Mouse (Mus musculus): ENCODE measurements around the gene Cacna1c. TPM values are rescaled to one million over a fixed set of nuclear protein-coding genes. Genes with fewer than 3 reads are reported as not detected.
A peak's percentile ranks its signal among the peaks of the same experiment; 100 is the strongest.

Cacna1c gene
- polyA plus RNA-seq, 1 experiment from 2014 or later, result 8.7 TPM

DNA sequence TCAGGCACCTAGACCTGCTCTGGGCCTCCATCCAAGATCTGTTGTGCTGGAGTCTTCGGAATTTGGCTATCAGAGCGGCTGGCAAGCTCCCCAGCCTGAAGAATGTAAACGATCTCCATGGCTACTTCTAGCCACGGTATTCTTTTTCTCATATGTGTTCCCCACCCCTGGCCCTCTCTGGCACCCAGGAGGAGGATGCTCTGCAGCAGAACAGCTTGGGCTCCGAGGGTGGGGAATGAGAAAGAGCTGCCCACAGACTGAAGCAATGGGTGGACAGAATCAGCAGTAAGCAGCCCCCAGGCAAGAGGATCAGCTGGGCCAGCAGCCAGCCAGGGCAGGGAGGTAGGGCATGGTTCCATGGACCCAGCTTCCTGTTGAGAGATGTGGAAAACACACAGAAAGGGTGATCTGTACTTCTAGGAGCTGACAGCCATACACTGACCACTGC is 404.3 kb downstream of the Cacna1c start:
- H3K27ac ChIP-seq (replicated peaks; ENCODE audit: low read depth, low read length), result no peak overlapping the region
- no peak overlapping the region for H3K4me3 ChIP-seq (ENCODE audit: low read depth, low read length)
- H3K9ac ChIP-seq (ENCODE audit: low read length), result 0 out of 2 replicates have a peak overlapping the region, but pooled peaks have one; percentile 5
- H3K9me3 ChIP-seq (ENCODE audit: control insufficient read depth, low read length), result no peaks in the 10 kb centered on the region
- DNase-seq (ENCODE audit: low spot score), result no peak
- no peak for ATAC-seq (ENCODE audit: insufficient number of reproducible peaks, low FRiP score, low TSS enrichment, low read depth)
- H3K36me3 ChIP-seq (ENCODE audit: control insufficient read depth, insufficient read depth, low read length), result no peaks in the 10 kb centered on the region
- no peaks in the 10 kb centered on the region for H3K4me1 ChIP-seq (ENCODE audit: control insufficient read depth, insufficient read depth, low read length)
- H3K4me2 ChIP-seq (ENCODE audit: low read depth, severe bottlenecking), result no peak overlapping the region
- WGBS, result 51% methylated on average over 5 of the region's 5 CpGs
- H3K27me3 ChIP-seq (ENCODE audit: control insufficient read depth, insufficient read depth, low read length), result no peaks in the 10 kb centered on the region

DNA sequence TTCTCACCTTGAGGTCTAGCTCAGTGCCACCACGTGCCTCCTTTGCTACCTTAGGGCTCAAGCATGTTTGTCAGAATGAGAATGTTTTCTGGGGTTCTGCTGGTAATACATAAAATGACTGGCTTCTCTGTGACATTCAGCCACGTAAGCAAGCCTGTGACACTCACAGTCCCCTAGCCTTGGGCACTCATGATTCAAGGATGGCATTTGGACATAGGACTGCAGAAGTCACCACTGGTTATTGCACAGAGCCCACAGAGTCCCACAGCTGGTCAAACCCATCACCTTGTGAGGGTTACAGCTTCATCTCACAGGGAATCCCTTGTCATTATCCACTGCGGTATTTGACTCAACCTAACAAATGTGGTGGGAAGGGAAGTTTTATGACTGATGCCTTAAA is 408.3 kb downstream of the Cacna1c start:
- Histone ChIP-seq H3K4me1 (ENCODE audit: control insufficient read depth, insufficient read depth, low read length) (no peaks in the 10 kb centered on the region), H3K36me3 (ENCODE audit: control insufficient read depth, insufficient read depth, low read length) (no peaks in the 10 kb centered on the region), H3K27me3 (ENCODE audit: control insufficient read depth, insufficient read depth, low read length) (no peaks in the 10 kb centered on the region), H3K9ac (ENCODE audit: low read length) (no peak overlapping the region), H3K4me2 (ENCODE audit: low read depth, severe bottlenecking) (no peak overlapping the region), H3K9me3 (ENCODE audit: control insufficient read depth, low read length) (no peaks in the 10 kb centered on the region), H3K4me3 (ENCODE audit: low read depth, low read length) (no peak overlapping the region), H3K27ac (replicated peaks; ENCODE audit: low read depth, low read length) (no peak overlapping the region)
- no peak for ATAC-seq (ENCODE audit: insufficient number of reproducible peaks, low FRiP score, low TSS enrichment, low read depth)
- WGBS, result 89% methylated on average over 3 of the region's 3 CpGs
- no peak for DNase-seq (ENCODE audit: low spot score)

DNA sequence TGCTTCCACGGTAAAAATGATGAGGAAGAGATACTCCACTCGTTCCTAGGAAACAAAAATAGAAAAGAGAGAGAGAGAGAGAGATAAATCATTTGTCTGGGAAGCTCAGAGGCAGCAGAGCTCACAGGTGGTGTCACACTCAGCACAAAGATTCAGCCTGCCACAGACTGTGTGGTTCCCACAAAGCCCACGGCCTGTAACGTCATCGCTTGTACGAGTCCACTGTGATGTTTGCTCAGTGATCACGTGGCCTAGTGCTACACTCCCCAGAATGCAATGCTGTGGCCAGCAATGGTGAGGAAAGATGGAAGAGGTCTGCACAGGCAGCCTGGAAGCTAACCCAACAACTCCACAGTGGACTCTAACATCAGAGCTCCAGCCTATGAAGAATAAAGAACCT is 415.9 kb downstream of the Cacna1c start:
- ATAC-seq (ENCODE audit: insufficient number of reproducible peaks, low FRiP score, low TSS enrichment, low read depth), result no peak
- H3K36me3 ChIP-seq (ENCODE audit: control insufficient read depth, insufficient read depth, low read length), result no peaks in the 10 kb centered on the region
- H3K4me2 ChIP-seq (ENCODE audit: low read depth, severe bottlenecking), result no peak overlapping the region
- H3K27me3 ChIP-seq (ENCODE audit: control insufficient read depth, insufficient read depth, low read length), result no peaks in the 10 kb centered on the region
- DNase-seq (ENCODE audit: low spot score), result no peak
- no peak overlapping the region for H3K4me3 ChIP-seq (ENCODE audit: low read depth, low read length)
- no peak overlapping the region for H3K9ac ChIP-seq (ENCODE audit: low read length)
- no peaks in the 10 kb centered on the region for H3K9me3 ChIP-seq (ENCODE audit: control insufficient read depth, low read length)
- no peak overlapping the region for H3K27ac ChIP-seq (replicated peaks; ENCODE audit: low read depth, low read length)
- H3K4me1 ChIP-seq (ENCODE audit: control insufficient read depth, insufficient read depth, low read length), result peaks cover 5% of the 10 kb centered on the region; the same call in 1 of the 2 replicates
- 88% methylated on average over 7 of the region's 7 CpGs for WGBS

DNA sequence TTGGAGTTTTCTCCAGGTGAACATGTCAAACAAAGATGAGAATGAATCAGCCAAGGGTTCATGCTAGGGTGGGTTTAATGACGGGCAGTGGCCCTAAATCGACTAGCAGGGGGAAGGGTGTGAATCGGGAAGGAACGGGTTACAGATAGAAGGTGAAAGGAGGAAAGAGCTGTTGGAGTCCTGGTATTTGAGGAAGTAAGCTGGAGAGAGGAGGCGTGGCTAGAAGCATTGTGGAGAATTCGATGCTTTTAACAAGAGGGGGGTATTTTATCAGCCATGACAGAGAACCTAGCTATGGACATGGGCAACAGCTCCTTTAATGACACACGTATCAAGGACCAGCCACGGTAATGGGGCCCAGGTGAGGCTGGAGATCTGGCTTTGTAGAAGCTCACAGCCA is 417.0 kb downstream of the Cacna1c start:
- Histone ChIP-seq H3K9ac (ENCODE audit: low read length) (no peak overlapping the region), H3K27ac (replicated peaks; ENCODE audit: low read depth, low read length) (no peak overlapping the region), H3K9me3 (ENCODE audit: control insufficient read depth, low read length) (no peaks in the 10 kb centered on the region), H3K36me3 (ENCODE audit: control insufficient read depth, insufficient read depth, low read length) (no peaks in the 10 kb centered on the region; the same call in 1 of the 2 replicates), H3K4me1 (ENCODE audit: control insufficient read depth, insufficient read depth, low read length) (peaks cover 5% of the 10 kb centered on the region; the same call in 1 of the 2 replicates), H3K27me3 (ENCODE audit: control insufficient read depth, insufficient read depth, low read length) (no peaks in the 10 kb centered on the region), H3K4me3 (ENCODE audit: low read depth, low read length) (no peak overlapping the region), H3K4me2 (ENCODE audit: low read depth, severe bottlenecking) (no peak overlapping the region)
- ATAC-seq (ENCODE audit: insufficient number of reproducible peaks, low FRiP score, low TSS enrichment, low read depth), result no peak
- WGBS, result 81% methylated on average over 8 of the region's 8 CpGs
- DNase-seq (ENCODE audit: low spot score), result no peak

DNA sequence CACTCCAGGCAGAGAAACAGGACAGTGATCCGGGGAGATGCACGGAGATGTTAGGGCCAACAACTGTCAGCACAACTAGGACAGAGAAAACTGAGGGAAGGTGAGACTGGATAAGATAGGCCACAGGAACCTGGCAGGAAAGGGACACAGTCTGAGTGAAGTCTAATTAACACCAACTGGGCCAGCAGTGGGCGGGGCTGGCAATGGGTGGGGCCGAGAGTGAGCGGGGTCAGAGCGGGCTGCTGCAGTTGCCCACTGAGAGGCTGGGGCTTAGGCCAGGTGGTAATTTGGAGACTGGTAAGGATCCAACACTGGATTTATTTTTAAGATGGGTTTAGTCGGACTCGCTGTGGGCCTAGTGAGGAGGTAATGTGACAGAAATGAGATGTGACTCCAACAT is 418.8 kb downstream of the Cacna1c start:
- Histone ChIP-seq H3K4me1 (ENCODE audit: control insufficient read depth, insufficient read depth, low read length) (peaks cover 5% of the 10 kb centered on the region; the same call in 1 of the 2 replicates), H3K4me3 (ENCODE audit: low read depth, low read length) (no peak overlapping the region), H3K9ac (ENCODE audit: low read length) (no peak overlapping the region), H3K27ac (replicated peaks; ENCODE audit: low read depth, low read length) (no peak overlapping the region), H3K27me3 (ENCODE audit: control insufficient read depth, insufficient read depth, low read length) (no peaks in the 10 kb centered on the region), H3K36me3 (ENCODE audit: control insufficient read depth, insufficient read depth, low read length) (no peaks in the 10 kb centered on the region; the same call in 1 of the 2 replicates), H3K9me3 (ENCODE audit: control insufficient read depth, low read length) (no peaks in the 10 kb centered on the region), H3K4me2 (ENCODE audit: low read depth, severe bottlenecking) (no peak overlapping the region)
- WGBS, result 43% methylated on average over 8 of the region's 8 CpGs
- ATAC-seq (ENCODE audit: insufficient number of reproducible peaks, low FRiP score, low TSS enrichment, low read depth), result no peak
- DNase-seq (ENCODE audit: low spot score), result peak; percentile 33

DNA sequence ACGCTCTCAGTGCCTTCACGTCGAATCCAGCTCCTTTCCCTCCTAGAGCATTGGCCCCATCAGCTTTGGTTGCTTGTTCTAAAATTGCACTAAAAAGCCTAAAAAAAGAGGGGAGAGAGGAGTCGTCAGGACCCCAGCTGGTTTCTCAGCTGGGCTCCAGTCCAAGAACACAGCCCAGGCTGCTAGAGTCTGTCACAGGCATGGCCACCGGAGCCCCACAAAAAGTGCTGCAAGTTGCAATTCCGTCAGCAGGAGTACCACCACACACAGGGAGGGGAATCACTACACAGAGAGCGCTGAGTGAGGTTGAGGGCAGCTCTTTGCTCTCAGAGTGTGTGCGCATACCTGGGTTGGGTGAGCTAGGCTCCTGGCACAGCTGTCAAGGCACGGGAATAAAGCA is 419.8 kb downstream of the Cacna1c start:
- Histone ChIP-seq H3K9me3 (ENCODE audit: control insufficient read depth, low read length) (no peaks in the 10 kb centered on the region), H3K4me1 (ENCODE audit: control insufficient read depth, insufficient read depth, low read length) (peaks cover 5% of the 10 kb centered on the region; the same call in 1 of the 2 replicates), H3K36me3 (ENCODE audit: control insufficient read depth, insufficient read depth, low read length) (no peaks in the 10 kb centered on the region; the same call in 1 of the 2 replicates), H3K9ac (ENCODE audit: low read length) (no peak overlapping the region), H3K27me3 (ENCODE audit: control insufficient read depth, insufficient read depth, low read length) (no peaks in the 10 kb centered on the region), H3K27ac (replicated peaks; ENCODE audit: low read depth, low read length) (no peak overlapping the region), H3K4me3 (ENCODE audit: low read depth, low read length) (no peak overlapping the region), H3K4me2 (ENCODE audit: low read depth, severe bottlenecking) (no peak overlapping the region)
- 86% methylated on average over 9 of the region's 9 CpGs for WGBS
- DNase-seq (ENCODE audit: low spot score) (no peak), ATAC-seq (ENCODE audit: insufficient number of reproducible peaks, low FRiP score, low TSS enrichment, low read depth) (no peak)

DNA sequence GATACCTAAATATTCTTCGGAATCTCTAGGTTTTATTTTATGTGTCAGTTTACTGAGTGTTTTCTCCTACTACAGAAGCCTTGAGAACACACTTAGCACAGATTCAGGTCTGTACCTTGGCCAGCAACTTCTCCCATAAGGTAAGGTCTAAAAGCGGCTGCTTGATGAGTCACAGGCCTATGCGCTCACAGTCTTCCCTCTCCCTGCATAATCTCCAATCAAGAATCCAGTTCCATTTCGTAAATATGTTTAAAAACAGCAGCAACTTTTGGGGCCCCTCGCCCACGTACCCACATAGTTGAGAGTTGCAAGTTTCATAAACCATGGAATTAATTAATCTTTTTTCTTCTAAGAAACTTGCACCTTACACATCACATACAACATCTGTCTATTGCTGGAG is 423.6 kb downstream of the Cacna1c start:
- ATAC-seq (ENCODE audit: insufficient number of reproducible peaks, low FRiP score, low TSS enrichment, low read depth) (no peak), DNase-seq (ENCODE audit: low spot score) (no peak)
- Histone ChIP-seq H3K27ac (replicated peaks; ENCODE audit: low read depth, low read length) (no peak overlapping the region), H3K36me3 (ENCODE audit: control insufficient read depth, insufficient read depth, low read length) (no peaks in the 10 kb centered on the region; the same call in 1 of the 2 replicates), H3K4me1 (ENCODE audit: control insufficient read depth, insufficient read depth, low read length) (no peaks in the 10 kb centered on the region), H3K27me3 (ENCODE audit: control insufficient read depth, insufficient read depth, low read length) (no peaks in the 10 kb centered on the region), H3K9me3 (ENCODE audit: control insufficient read depth, low read length) (no peaks in the 10 kb centered on the region), H3K9ac (ENCODE audit: low read length) (no peak overlapping the region), H3K4me2 (ENCODE audit: low read depth, severe bottlenecking) (no peak overlapping the region), H3K4me3 (ENCODE audit: low read depth, low read length) (no peak overlapping the region)
- 93% methylated on average over 6 of the region's 6 CpGs for WGBS

DNA sequence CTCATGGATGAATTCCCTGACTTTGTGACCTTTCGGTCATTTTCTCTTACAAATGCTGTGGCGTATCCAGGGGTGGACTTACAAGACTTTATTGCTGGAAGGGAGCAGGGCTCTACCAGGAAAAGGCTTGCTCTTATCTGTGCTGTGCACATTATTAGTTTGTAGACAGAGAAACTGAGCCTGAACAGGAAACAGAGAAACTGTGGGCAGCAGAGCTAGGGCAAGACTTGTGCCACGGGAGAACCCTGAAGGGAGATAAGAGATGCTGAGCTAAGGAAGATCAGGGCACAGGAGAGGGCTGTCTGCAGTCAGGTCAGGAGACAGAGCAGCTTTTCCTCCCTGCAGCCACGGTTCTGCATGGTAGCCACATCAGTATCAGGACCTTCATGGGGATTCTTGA is 425.1 kb downstream of the Cacna1c start:
- ATAC-seq (ENCODE audit: insufficient number of reproducible peaks, low FRiP score, low TSS enrichment, low read depth), result no peak
- no peak overlapping the region for H3K4me2 ChIP-seq (ENCODE audit: low read depth, severe bottlenecking)

DNA sequence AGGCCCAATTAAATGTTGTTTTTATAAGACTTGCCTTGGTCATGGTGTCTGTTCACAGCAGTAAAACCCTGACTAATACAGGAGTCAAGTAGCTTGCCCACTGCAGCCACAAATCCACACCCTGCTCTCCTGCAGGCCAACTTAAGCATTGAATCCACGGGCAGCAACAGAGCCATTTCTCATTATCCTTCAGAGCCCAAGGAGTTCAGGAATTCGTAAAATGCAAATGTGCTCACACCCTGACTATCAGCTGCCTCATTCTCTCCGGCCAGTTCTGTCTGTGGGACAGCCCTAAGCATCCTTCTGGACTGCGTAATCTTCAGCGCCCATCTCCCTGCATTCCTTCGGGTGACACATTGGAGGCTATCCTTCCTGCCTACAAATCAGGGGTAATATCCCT is 425.8 kb downstream of the Cacna1c start:
- H3K9ac ChIP-seq (ENCODE audit: low read length), result no peak overlapping the region
- H3K27ac ChIP-seq (replicated peaks; ENCODE audit: low read depth, low read length), result no peak overlapping the region
- H3K4me2 ChIP-seq (ENCODE audit: low read depth, severe bottlenecking), result no peak overlapping the region
- DNase-seq (ENCODE audit: low spot score) (no peak), ATAC-seq (ENCODE audit: insufficient number of reproducible peaks, low FRiP score, low TSS enrichment, low read depth) (no peak)
- H3K36me3 ChIP-seq (ENCODE audit: control insufficient read depth, insufficient read depth, low read length), result no peaks in the 10 kb centered on the region; the same call in 1 of the 2 replicates
- 88% methylated on average over 6 of the region's 6 CpGs for WGBS
- no peaks in the 10 kb centered on the region for H3K27me3 ChIP-seq (ENCODE audit: control insufficient read depth, insufficient read depth, low read length)
- no peaks in the 10 kb centered on the region for H3K9me3 ChIP-seq (ENCODE audit: control insufficient read depth, low read length)
- H3K4me3 ChIP-seq (ENCODE audit: low read depth, low read length), result no peak overlapping the region
- no peaks in the 10 kb centered on the region for H3K4me1 ChIP-seq (ENCODE audit: control insufficient read depth, insufficient read depth, low read length)

More for the DNA sequence above, 425.1 kb downstream of the Cacna1c start:
- Histone ChIP-seq H3K27me3 (ENCODE audit: control insufficient read depth, insufficient read depth, low read length) (no peaks in the 10 kb centered on the region), H3K9ac (ENCODE audit: low read length) (no peak overlapping the region), H3K27ac (replicated peaks; ENCODE audit: low read depth, low read length) (no peak overlapping the region), H3K36me3 (ENCODE audit: control insufficient read depth, insufficient read depth, low read length) (no peaks in the 10 kb centered on the region; the same call in 1 of the 2 replicates), H3K9me3 (ENCODE audit: control insufficient read depth, low read length) (no peaks in the 10 kb centered on the region), H3K4me3 (ENCODE audit: low read depth, low read length) (no peak overlapping the region), H3K4me1 (ENCODE audit: control insufficient read depth, insufficient read depth, low read length) (no peaks in the 10 kb centered on the region)
- DNase-seq (ENCODE audit: low spot score), result no peak
- WGBS, result 87% methylated on average over 4 of the region's 4 CpGs

Data from limb, embryonic 11.5 days (tissue).